Mouse (Mus musculus) neutrophil, adult 65 days (primary cell): ENCODE results near the gene Arsa. TPM values are rescaled to one million over a fixed set of nuclear protein-coding genes. Genes with fewer than 3 reads are reported as not detected.

ENCODE experiments used
- total RNA-seq: library from RNA; stranded (reverse); gene quantifications from 2 replicates; pipeline ENCODE4 v1.2.4, GENCODE M21; 2023

Gene Arsa
- total RNA-seq = 10.9 and 11.9 TPM in 2 replicates

DNA sequence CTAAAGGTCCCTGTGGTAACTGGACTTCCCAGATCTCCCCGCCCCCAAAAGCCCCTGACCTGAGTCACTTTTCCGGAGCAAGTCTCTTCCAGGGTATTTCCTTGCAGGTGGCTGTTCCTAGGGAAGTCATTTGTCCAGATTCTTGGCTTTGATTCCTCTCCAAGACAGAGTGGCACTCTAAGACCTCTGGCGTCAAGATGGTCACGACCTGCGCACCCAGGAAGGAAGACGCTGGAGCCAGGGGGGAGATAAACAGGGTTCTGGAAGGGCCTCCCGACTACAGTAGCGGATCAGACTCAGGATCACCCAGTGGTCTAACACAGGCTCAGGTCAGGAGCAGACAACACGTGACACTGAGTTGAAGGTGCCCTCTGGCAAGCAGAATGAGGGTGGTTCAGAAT lies at the start of gene Arsa:
Arsa (minus strand) TSS at position 335 of the 401 bp plus-strand sequence.

DNA sequence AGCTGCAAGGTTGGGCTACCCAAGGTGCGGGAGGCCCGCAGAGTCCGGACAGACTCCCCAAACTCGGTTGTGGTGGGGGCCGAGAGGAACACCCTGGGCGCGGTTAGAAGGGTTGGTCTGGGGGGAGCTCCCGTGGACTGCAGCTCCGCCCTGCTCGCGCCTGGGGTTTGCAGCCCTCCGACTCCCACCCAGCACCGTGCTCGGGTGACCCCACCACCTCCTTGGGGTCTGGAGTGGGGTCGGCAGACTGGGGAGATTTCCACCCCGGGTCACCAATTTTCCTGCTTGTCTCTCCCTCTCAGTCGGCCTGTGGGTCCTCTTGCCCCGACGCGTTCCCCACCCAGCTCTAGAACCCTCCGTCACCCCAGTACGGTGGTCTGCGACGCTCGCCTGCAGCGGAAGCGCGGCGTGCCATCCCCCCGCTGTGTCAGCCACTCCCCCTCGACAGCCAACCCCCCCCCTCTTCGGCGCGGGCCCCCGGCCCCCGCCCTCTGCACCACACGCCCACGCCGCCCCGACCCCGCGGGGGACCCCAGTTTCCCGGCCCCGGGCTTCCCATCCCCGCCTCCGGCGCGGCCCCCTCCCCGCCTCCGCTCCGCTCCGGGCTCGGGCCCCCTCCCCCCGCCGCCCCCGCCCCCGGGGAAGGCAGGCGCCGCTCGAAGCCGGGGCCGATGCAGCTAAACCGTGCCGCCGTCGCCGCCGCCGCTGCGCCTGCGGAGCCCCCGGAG lies 21.9 kb upstream of the Arsa start, which contains the start of gene Shank3:
Shank3 (plus strand) TSS at position 663 of the 728 bp plus-strand sequence.

DNA sequence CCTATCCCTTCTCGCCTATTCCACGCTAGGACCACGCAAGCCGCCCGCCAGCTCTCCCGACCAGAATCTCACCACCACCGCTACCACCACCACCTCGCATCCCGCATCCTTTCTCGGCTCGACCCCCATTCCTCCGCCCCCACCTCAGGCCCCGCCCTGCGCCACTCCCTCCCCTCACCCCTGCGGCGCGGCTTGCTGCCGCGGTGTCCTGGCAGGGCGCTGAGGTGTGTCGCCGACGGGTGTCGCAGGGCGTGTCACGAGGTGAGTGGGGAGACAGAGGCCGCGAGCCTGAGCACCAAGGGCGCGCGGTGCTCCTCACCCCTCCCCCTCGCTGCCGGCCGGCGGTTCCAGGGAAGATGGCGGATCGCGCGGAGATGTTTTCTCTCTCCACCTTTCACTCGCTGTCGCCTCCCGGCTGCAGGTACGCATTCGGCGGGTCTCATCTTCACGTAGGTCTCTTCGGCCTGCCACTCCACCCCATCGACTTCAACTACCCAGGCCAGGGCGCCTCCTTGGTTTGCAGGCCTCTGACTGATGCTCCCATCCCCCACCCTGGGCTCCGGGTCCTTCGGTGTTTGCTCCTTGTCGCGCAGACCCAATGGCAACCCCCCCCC lies 23.3 kb downstream of the Arsa start, which contains the start of gene Mapk8ip2:
Mapk8ip2 (plus strand) TSS at position 49 of the 614 bp plus-strand sequence.

DNA sequence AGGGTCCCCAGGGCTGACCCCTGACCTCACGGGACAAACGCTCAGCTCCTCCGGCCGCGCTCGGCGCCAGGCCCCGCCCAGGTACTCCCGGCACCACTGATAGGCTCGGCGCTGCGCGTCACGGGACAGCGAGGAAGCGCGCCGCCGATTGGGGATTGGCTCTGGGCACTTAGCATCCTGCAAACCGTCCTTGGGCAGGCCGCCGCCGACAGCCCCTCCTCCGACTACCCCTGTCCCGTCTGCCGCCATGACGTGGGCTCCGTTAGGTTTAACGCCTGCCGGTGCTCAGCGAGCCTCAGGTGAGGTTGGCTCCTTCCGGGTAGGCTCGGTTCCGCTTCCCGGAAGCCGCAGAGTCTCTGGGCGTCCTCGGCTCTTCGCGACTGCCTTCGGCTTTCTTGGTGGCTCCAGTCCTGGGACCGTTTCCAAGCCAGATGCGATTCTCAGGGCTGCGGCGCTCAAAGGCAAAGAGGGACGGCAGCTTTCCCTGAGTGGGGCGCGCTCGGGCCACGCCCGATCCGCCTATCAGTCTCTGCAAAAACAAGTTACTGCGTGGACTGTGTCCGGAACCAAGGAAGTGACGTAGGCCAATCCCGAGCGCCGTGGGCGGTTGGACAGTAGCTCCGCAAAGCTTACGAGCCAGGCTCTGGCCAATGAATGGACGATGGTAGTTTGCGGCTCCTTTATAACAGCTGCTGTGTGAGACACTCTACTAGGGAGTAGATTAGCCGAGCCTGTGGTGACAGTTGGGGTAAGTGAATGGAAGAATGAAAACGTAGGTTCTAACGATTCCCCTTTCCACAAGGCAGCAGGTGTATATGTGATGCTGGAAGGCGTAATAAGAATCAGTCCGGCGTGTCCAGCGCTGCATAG lies 47.6 kb downstream of the Arsa start, which contains the start of the genes C730034F03Rik, Gm44502 and Chkb:
C730034F03Rik (plus strand) TSS at position 238 of the 870 bp plus-strand sequence.
Gm44502 (minus strand) TSS at position 345 of the 870 bp plus-strand sequence.
Chkb (minus strand) TSS at position 557 of the 870 bp plus-strand sequence.

DNA sequence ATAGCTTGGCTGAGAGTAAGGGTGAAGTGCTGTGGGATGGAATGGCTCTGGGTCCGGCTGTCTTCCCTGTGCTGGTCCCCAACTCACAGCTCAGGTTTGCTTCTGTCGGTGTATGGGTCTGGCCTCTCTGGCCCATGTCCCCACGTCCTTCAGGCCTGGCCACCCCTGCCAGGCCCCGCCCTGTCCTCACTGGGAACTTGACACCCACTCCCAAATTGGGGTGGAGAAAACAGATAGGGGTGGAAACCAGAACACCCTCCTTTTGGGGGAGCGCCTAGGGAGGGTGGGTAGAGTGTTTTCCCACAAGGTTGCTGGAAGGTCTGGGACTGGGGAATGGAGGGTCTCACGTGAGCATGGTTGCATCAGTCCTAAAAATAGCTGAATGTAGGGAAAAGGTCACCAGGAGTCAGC lies 51.5 kb downstream of the Arsa start, which contains the start of gene Cpt1b:
Cpt1b (minus strand) TSS at position 153 of the 411 bp plus-strand sequence.

Other genes with a start within 250 kb of the Arsa start
- gene Sbf1, start 162.1 kb downstream of the Arsa start, total RNA-seq = 106 and 168 TPM in 2 replicates
- not detected in 2 replicates for gene Adm2, start 154.7 kb downstream of the Arsa start, total RNA-seq
- gene Miox, start 143.0 kb downstream of the Arsa start, total RNA-seq = not detected in 2 replicates
- 25.7 and 31.6 TPM in 2 replicates for gene Lmf2, start 121.8 kb downstream of the Arsa start, total RNA-seq
- 72.6 and 116 TPM in 2 replicates for gene Ncaph2, start 121.7 kb downstream of the Arsa start, total RNA-seq
- 5.7 TPM in 2 replicates for gene Sco2, start 103.6 kb downstream of the Arsa start, total RNA-seq
- 0.25 TPM in 1 of 2 replicates, not detected in the other for gene Tymp, start 100.4 kb downstream of the Arsa start, total RNA-seq
- not detected in 2 replicates for gene Odf3b, start 98.1 kb downstream of the Arsa start, total RNA-seq
- gene Klhdc7b, start 92.5 kb downstream of the Arsa start, total RNA-seq = not detected in 2 replicates
- not detected in 2 replicates for gene Syce3, start 66.9 kb downstream of the Arsa start, total RNA-seq
- 2.4 and 4.4 TPM in 2 replicates for gene Cpt1b, start 51.6 kb downstream of the Arsa start, total RNA-seq
- gene C730034F03Rik, start 47.8 kb downstream of the Arsa start, total RNA-seq = 3.8 and 5.0 TPM in 2 replicates
- gene Gm44502, start 47.7 kb downstream of the Arsa start, total RNA-seq = 0.51 and 1.1 TPM in 2 replicates
- 154 and 204 TPM in 2 replicates for gene Chkb, start 47.5 kb downstream of the Arsa start, total RNA-seq
- gene Mapk8ip2, start 23.5 kb downstream of the Arsa start, total RNA-seq = not detected in 2 replicates
- gene Shank3, start 22.2 kb upstream of the Arsa start, total RNA-seq = 0.23 and 0.69 TPM in 2 replicates
- not detected in 2 replicates for gene Acr, start 90.9 kb upstream of the Arsa start, total RNA-seq
- 1.2 and 1.3 TPM in 2 replicates for gene Rabl2, start 114.5 kb upstream of the Arsa start, total RNA-seq